Mouse (Mus musculus): ENCODE measurements around the gene Kif26a. TPM values are rescaled to one million over a fixed set of nuclear protein-coding genes. Genes with fewer than 3 reads are reported as not detected.

Kif26a gene
- total and polyA plus RNA-seq, 2 experiments, result 0.28 to 0.84 TPM

DNA sequence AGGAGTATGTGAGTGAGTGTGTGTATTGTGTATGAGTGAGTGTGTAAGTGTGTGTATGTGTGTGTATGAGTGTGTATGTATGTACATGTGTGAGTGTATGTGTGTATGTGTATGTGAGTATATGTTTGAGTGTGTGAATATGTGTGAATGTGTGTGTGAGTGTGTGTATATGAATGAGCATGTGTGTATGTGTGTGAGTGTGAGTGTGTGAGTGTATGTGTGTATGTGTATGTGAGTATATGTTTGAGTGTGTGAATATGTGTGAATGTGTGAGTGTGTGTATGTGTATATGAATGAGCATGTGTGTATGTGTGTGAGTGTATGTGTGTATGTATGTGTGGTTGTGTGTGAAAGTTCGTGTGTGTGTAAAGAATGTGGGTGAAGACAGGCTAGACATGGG is 80.2 kb downstream of the Kif26a start:
- H3K36me3 ChIP-seq (ENCODE audit: control insufficient read depth, insufficient read depth, low read length), result no peaks in the 10 kb centered on the region
- no peak overlapping the region for H3K27ac ChIP-seq (replicated peaks; ENCODE audit: insufficient read depth, low read depth, low read length)
- no peaks in the 10 kb centered on the region for H3K79me2 ChIP-seq (ENCODE audit: control insufficient read depth, insufficient read depth, low read length)
- H3K4me1 ChIP-seq (ENCODE audit: control insufficient read depth, insufficient read depth, low read length), result 0 out of 2 replicates have a peak, but pooled peaks cover 8% of the 10 kb centered on the region
- H3K4me3 ChIP-seq (ENCODE audit: insufficient read depth, low read depth, low read length), result no peak overlapping the region
- DNase-seq (ENCODE audit: extremely low read depth, low read depth, low spot score), result no peak
- H3K27me3 ChIP-seq (ENCODE audit: control insufficient read depth, insufficient read depth, low read length), result no peaks in the 10 kb centered on the region
- H3K9ac ChIP-seq (ENCODE audit: low read depth, low read length), result no peak overlapping the region
- WGBS, result 84% methylated on average over 1 of the region's 1 CpGs
- TF ChIP-seq POLR2A (IDR thresholded peaks at IDR 0.05; ENCODE audit: extremely low read depth, insufficient read depth, low read length) (no peak), CTCF (IDR thresholded peaks at IDR 0.05; ENCODE audit: low read depth, low read length) (no peak)

GRCm38 (mm10) chr12:112226656-112227055 is 80.6 kb downstream of the Kif26a start:
- no peak for TF ChIP-seq POLR2A (IDR thresholded peaks at IDR 0.05; ENCODE audit: extremely low read depth, insufficient read depth, low read length)
- TF ChIP-seq CTCF (IDR thresholded peaks at IDR 0.05; ENCODE audit: low read depth, low read length), result no peak
- 98% methylated on average over 2 of the region's 2 CpGs for WGBS
- H3K4me1 ChIP-seq (ENCODE audit: control insufficient read depth, insufficient read depth, low read length), result 0 out of 2 replicates have a peak, but pooled peaks cover 8% of the 10 kb centered on the region
- no peaks in the 10 kb centered on the region for H3K36me3 ChIP-seq (ENCODE audit: control insufficient read depth, insufficient read depth, low read length)
- H3K9ac ChIP-seq (ENCODE audit: low read depth, low read length), result no peak overlapping the region
- no peak for DNase-seq (ENCODE audit: extremely low read depth, low read depth, low spot score)
- H3K4me3 ChIP-seq (ENCODE audit: insufficient read depth, low read depth, low read length), result no peak overlapping the region
- H3K27me3 ChIP-seq (ENCODE audit: control insufficient read depth, insufficient read depth, low read length), result no peaks in the 10 kb centered on the region
- H3K27ac ChIP-seq (replicated peaks; ENCODE audit: insufficient read depth, low read depth, low read length), result no peak overlapping the region
- H3K79me2 ChIP-seq (ENCODE audit: control insufficient read depth, insufficient read depth, low read length), result no peaks in the 10 kb centered on the region

- no peaks in the 10 kb centered on the region for H3K27me3 ChIP-seq (ENCODE audit: control insufficient read depth, insufficient read depth, low read length)
- H3K27ac ChIP-seq (replicated peaks; ENCODE audit: insufficient read depth, low read depth, low read length), result no peak overlapping the region
- no peak overlapping the region for H3K4me3 ChIP-seq (ENCODE audit: insufficient read depth, low read depth, low read length)
- WGBS, result 30% methylated on average over 10 of the region's 10 CpGs
- 0 out of 2 replicates have a peak, but pooled peaks cover 7% of the 10 kb centered on the region for H3K4me1 ChIP-seq (ENCODE audit: control insufficient read depth, insufficient read depth, low read length)
- TF ChIP-seq POLR2A (IDR thresholded peaks at IDR 0.05; ENCODE audit: extremely low read depth, insufficient read depth, low read length) (no peak), CTCF (IDR thresholded peaks at IDR 0.05; ENCODE audit: low read depth, low read length) (no peak)
- no peaks in the 10 kb centered on the region for H3K36me3 ChIP-seq (ENCODE audit: control insufficient read depth, insufficient read depth, low read length)
- peak; percentile 42 for DNase-seq (ENCODE audit: extremely low read depth, low read depth, low spot score)
- no peak overlapping the region for H3K9ac ChIP-seq (ENCODE audit: low read depth, low read length)
- H3K79me2 ChIP-seq (ENCODE audit: control insufficient read depth, insufficient read depth, low read length), result no peaks in the 10 kb centered on the region
These were observed 83.1 kb downstream of the Kif26a start for GRCm38 (mm10) chr12:112229084-112229483.

DNA sequence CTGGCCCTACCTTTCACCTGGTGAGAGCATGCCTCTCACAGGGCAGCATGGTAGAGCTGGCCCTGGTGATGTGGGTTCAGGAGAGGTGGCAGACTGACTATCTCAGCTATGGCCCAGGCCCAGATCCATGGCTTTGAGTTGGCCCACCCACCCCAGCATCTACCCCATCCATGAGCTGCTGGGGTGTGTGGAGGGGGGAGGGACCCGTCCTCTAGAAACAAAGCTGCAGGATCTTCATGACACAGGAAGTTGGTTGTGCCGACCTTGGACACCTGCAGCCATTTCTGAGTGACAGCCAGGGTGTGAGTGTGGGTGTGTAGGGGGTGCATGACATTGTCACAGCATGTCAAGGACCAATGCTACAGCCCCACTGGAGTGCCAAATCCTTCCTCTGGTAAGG is 84.2 kb downstream of the Kif26a start:
- Histone ChIP-seq H3K79me2 (ENCODE audit: control insufficient read depth, insufficient read depth, low read length) (no peaks in the 10 kb centered on the region), H3K4me1 (ENCODE audit: control insufficient read depth, insufficient read depth, low read length) (0 out of 2 replicates have a peak, but pooled peaks cover 7% of the 10 kb centered on the region), H3K36me3 (ENCODE audit: control insufficient read depth, insufficient read depth, low read length) (no peaks in the 10 kb centered on the region), H3K27ac (replicated peaks; ENCODE audit: insufficient read depth, low read depth, low read length) (no peak overlapping the region), H3K4me3 (ENCODE audit: insufficient read depth, low read depth, low read length) (no peak overlapping the region), H3K9ac (ENCODE audit: low read depth, low read length) (no peak overlapping the region), H3K27me3 (ENCODE audit: control insufficient read depth, insufficient read depth, low read length) (no peaks in the 10 kb centered on the region)
- no peak for DNase-seq (ENCODE audit: extremely low read depth, low read depth, low spot score)
- 73% methylated on average over 2 of the region's 2 CpGs for WGBS
- TF ChIP-seq CTCF (IDR thresholded peaks at IDR 0.05; ENCODE audit: low read depth, low read length), result no peak
- no peak for TF ChIP-seq POLR2A (IDR thresholded peaks at IDR 0.05; ENCODE audit: extremely low read depth, insufficient read depth, low read length)

Other genes with a start within 250 kb of the Kif26a start
- 2.9 and 4.2 TPM in 2 replicates for gene Ppp1r13b, start 238.1 kb upstream of the Kif26a start, total RNA-seq (2014; rRNA removed)
- gene Ppp1r13b, start 238.1 kb upstream of the Kif26a start, polyA plus RNA-seq (2012; rRNA removed), result 4.5 and 5.4 TPM in 2 replicates
- 336 and 444 TPM in 2 replicates for gene Atp5mpl, start 179.2 kb upstream of the Kif26a start, total RNA-seq (2014; rRNA removed)
- 23.8 and 26.3 TPM in 2 replicates for gene Atp5mpl, start 179.2 kb upstream of the Kif26a start, polyA plus RNA-seq (2012; rRNA removed)
- gene Tdrd9, start 174.6 kb upstream of the Kif26a start, total RNA-seq (2014; rRNA removed), result not detected in 2 replicates
- not detected in 2 replicates for gene Tdrd9, start 174.6 kb upstream of the Kif26a start, polyA plus RNA-seq (2012; rRNA removed)
- not detected in 2 replicates for gene Rd3l, start 164.9 kb upstream of the Kif26a start, total RNA-seq (2014; rRNA removed)
- gene Rd3l, start 164.9 kb upstream of the Kif26a start, polyA plus RNA-seq (2012; rRNA removed), result not detected in 2 replicates
- gene Aspg, start 39.5 kb upstream of the Kif26a start, total RNA-seq (2014; rRNA removed), result 162 and 179 TPM in 2 replicates
- 398 and 612 TPM in 2 replicates for gene Aspg, start 39.5 kb upstream of the Kif26a start, polyA plus RNA-seq (2012; rRNA removed)

Measured in liver, adult 2 months (tissue).